Mouse (Mus musculus) midbrain, postnatal 0 days (tissue): ENCODE data around the gene Dcaf15. TPM values are rescaled to one million over a fixed set of nuclear protein-coding genes. Genes with fewer than 3 reads are reported as not detected.
A peak's percentile ranks its signal among the peaks of the same experiment; 100 is the strongest.

ENCODE experiments used
- ATAC-seq: fragments of 200-750 bp; cut with Nextera tagmentation; 2 replicates; pipeline ENCODE4 v1.8.0; 2017; ENCODE audit warnings: moderate number of reproducible peaks, mild to moderate bottlenecking, moderate TSS enrichment, moderate library complexity; ENCODE audit not compliant: low FRiP score
- DNase-seq: peaks from one replicate; pipeline ENCODE4 v3.0.0-alpha.2; 2015; ENCODE audit warnings: low spot score
- H3K27ac ChIP-seq: fragments of 300-500 bp; sonication (generic); 2 replicates; pipeline ENCODE4 v1.5.1; 2014; ENCODE audit warnings: low read depth, mild to moderate bottlenecking, low read length, mixed read lengths
- H3K27me3 ChIP-seq: fragments of 300-500 bp; sonication (generic); 2 replicates; pipeline ENCODE4 v1.6.1; 2014; ENCODE audit warnings: low read length, control low read depth, mixed read lengths; ENCODE audit not compliant: insufficient read depth
- H3K36me3 ChIP-seq: fragments of 300-500 bp; sonication (generic); 2 replicates; pipeline ENCODE4 v1.6.1; 2014; ENCODE audit warnings: low read length, control low read depth, mixed read lengths; ENCODE audit not compliant: insufficient read depth
- H3K4me1 ChIP-seq: fragments of 300-500 bp; sonication (generic); 2 replicates; pipeline ENCODE4 v1.6.1; 2014; ENCODE audit warnings: mild to moderate bottlenecking, control low read depth, antibody characterized with exemption, low read length, mixed read lengths; ENCODE audit not compliant: insufficient read depth
- H3K4me2 ChIP-seq: fragments of 300-500 bp; sonication (generic); 2 replicates; pipeline ENCODE4 v1.6.1; 2014; ENCODE audit warnings: low read depth, mild to moderate bottlenecking, low read length, mixed read lengths; ENCODE audit not compliant: poor library complexity, severe bottlenecking
- H3K4me3 ChIP-seq: fragments of 300-500 bp; sonication (generic); 2 replicates; pipeline ENCODE4 v1.5.1; 2014; ENCODE audit warnings: low read depth, mild to moderate bottlenecking, low read length, moderate library complexity
- H3K9ac ChIP-seq: fragments of 300-500 bp; sonication (generic); replicated peaks from 2 replicates; pipeline ENCODE4 v1.6.1; 2014; ENCODE audit warnings: mild to moderate bottlenecking, low read length, moderate library complexity, mixed read lengths; ENCODE audit not compliant: poor library complexity, severe bottlenecking
- H3K9me3 ChIP-seq: fragments of 300-500 bp; sonication (generic); 2 replicates; pipeline ENCODE4 v1.6.1; 2016; ENCODE audit warnings: low read length, control low read depth
- CTCF ChIP-seq: IDR thresholded peaks from 2 replicates; pipeline ENCODE4 v1.5.1; 2016; ENCODE audit warnings: antibody characterized with exemption, mild to moderate bottlenecking
- WGBS: fragments of 180-500 bp; shearing (Covaris S2); extraction: QIAGEN DNeasy Blood & Tissue Kit; methylation state at CpG from one replicate; pipeline ENCODE4 v1.1.7; 2014; 5-methylcytosine and 5-hydroxymethylcytosine counted together
- microRNA counts: library from miRNA; unstranded; fragments of <30 nt; microRNA quantifications from one replicate; lab custom pipeline; 2015
- microRNA-seq: library from miRNA; unstranded; fragments of <30 nt; microRNA quantifications from one replicate; pipeline ENCODE4, GENCODE M21; 2016; ENCODE audit warnings: borderline number of aligned reads
- polyA plus RNA-seq: library from polyadenylated mRNA; unstranded; fragments of >200 nt; fragmentation: Nextera tagmentation; extraction: Ambion mirVana; gene quantifications from 2 replicates; pipeline ENCODE4 v1.2.1, GENCODE M21; 2015
- total RNA-seq: library from RNA; depleted of rRNA; stranded (reverse); fragments of >200 nt; gene quantifications from 2 replicates; pipeline ENCODE4 v1.2.3, GENCODE M21; 2014; rRNA removed

Dcaf15 gene
- total and polyA plus RNA-seq, 2 experiments from 2014 or later = 21.7 to 67.6 TPM

DNA sequence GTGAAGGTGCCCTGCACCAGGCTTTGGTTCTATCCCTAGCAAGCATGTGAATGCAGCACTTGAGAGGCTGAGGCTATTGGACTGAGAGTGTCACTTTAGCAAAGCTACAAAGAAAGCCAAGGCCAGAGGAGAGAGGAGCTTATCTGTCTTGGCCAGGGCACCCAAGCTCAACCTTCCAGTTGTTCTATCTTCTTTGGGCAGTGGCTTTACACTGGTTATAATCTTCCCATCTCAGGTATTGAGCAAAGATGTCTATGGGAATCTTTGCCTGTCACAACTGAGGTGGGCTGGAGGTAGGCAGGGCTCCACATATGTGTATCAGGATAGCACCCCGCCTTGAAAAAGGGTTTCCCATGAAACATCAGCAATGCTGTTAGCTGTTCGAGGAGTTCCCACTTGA lies 44.3 kb downstream of the Dcaf15 start:
- no peak overlapping the region for H3K9ac ChIP-seq
- WGBS = 81% methylated on average over 2 of the region's 2 CpGs
- H3K27me3 ChIP-seq = no peaks in the 10 kb centered on the region
- no peak overlapping the region for H3K4me3 ChIP-seq
- H3K4me1 ChIP-seq = no peaks in the 10 kb centered on the region
- H3K4me2 ChIP-seq = no peak overlapping the region
- ATAC-seq (no peak), DNase-seq (no peak)
- H3K9me3 ChIP-seq = no peaks in the 10 kb centered on the region
- no peak for TF ChIP-seq CTCF
- H3K27ac ChIP-seq = no peak overlapping the region
- H3K36me3 ChIP-seq = no peaks in the 10 kb centered on the region

DNA sequence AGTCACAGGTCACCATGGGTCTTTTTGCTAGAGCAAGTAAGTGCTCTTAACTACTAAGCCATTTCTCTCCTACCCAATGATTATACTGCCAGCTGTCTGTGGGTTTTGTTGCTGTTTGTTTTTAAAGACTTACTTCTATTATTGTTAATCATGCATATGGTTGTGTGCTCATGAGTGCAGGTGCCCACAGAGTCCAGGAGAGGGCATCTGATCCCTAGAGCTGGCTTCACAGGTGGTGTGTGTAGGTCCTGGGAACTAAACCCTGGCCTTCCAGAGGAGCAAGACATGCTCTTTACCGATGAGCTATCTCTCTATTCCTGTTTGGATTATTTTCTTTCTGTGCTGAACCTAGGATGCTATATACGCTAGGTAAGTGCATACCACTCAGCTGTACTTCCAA lies 45.3 kb downstream of the Dcaf15 start:
- WGBS = 95% methylated on average over 2 of the region's 2 CpGs
- no peaks in the 10 kb centered on the region for H3K36me3 ChIP-seq
- DNase-seq (no peak), ATAC-seq (no peak)
- no peak overlapping the region for H3K27ac ChIP-seq
- no peaks in the 10 kb centered on the region for H3K27me3 ChIP-seq
- no peaks in the 10 kb centered on the region for H3K4me1 ChIP-seq
- no peak overlapping the region for H3K4me3 ChIP-seq
- H3K9ac ChIP-seq = no peak overlapping the region
- TF ChIP-seq CTCF = no peak
- H3K9me3 ChIP-seq = no peaks in the 10 kb centered on the region
- H3K4me2 ChIP-seq = no peak overlapping the region

DNA sequence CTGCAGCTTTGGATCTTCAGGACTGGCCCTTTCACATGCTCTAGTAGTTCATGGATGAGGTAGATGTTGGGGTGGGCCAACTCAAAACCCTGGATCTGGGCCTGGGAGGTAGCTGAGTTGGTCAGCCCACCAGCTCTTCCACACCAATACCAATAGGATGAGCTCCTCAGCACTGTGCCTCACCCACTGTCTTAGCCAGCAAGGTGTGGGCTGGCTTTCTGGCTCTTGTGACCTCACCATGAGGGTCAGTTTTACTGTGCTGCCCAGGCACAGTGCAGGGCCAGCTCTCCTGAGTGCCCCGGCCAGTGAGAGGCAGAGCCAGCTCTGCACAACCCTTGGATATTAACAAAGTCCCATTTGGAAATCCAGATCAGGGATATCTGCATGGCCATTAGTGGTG lies 46.7 kb downstream of the Dcaf15 start:
- DNase-seq = no peak
- Histone ChIP-seq H3K4me2 (no peak overlapping the region), H3K36me3 (no peaks in the 10 kb centered on the region), H3K9ac (no peak overlapping the region), H3K4me3 (no peak overlapping the region), H3K27me3 (no peaks in the 10 kb centered on the region), H3K27ac (no peak overlapping the region), H3K9me3 (no peaks in the 10 kb centered on the region), H3K4me1 (no peaks in the 10 kb centered on the region)
- no peak for ATAC-seq
- WGBS = 69% methylated on average over 1 of the region's 1 CpGs
- no peak for TF ChIP-seq CTCF

DNA sequence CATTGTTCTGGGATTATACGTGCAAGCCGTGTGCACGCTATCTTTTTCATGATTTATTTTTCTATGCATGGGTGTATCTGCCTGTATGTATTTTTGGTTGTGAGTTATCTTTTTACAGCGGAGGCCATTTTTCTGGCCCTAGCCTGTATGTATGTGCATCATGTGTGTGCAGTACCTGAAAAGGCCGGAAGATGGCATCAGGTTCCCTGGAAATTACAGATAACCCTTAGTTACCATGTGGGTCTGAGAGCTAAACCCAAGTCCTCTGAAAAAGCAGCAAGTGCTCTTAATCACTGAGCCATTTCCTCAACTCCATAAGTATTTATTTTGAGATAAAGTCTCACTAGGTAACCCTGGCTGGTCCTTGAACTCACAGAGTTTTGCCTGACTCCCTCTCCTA lies 51.3 kb downstream of the Dcaf15 start:
- Histone ChIP-seq H3K9ac (no peak overlapping the region), H3K36me3 (no peaks in the 10 kb centered on the region), H3K4me3 (no peak overlapping the region), H3K9me3 (no peaks in the 10 kb centered on the region), H3K27ac (no peak overlapping the region), H3K27me3 (no peaks in the 10 kb centered on the region), H3K4me2 (no peak overlapping the region), H3K4me1 (no peaks in the 10 kb centered on the region)
- TF ChIP-seq CTCF = no peak
- WGBS = 94% methylated on average over 5 of the region's 5 CpGs
- DNase-seq = no peak
- no peak for ATAC-seq

DNA sequence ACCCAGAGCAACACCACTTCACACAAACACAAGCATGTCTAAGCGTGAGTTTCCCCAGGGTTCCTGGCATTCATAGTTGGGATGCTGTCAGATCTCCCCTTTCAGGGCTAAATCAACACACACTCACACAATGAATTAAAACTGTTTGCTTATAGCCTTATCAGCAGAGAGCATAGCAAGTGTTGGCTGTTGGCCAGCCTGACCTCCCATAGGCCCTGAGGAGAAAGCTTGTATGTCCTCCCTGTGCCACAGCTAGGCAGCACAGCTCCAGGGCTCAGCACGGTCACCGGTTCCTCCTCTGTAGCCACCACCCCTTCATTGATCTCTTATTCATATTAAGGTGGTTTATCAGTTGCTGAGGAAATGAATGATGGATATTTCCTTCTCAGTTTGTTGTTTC lies 51.8 kb downstream of the Dcaf15 start:
- Histone ChIP-seq H3K4me1 (no peaks in the 10 kb centered on the region), H3K27me3 (no peaks in the 10 kb centered on the region), H3K4me2 (no peak overlapping the region), H3K27ac (no peak overlapping the region), H3K36me3 (no peaks in the 10 kb centered on the region), H3K9ac (no peak overlapping the region), H3K9me3 (no peaks in the 10 kb centered on the region), H3K4me3 (no peak overlapping the region)
- ATAC-seq (no peak), DNase-seq (no peak)
- WGBS = 70% methylated on average over 3 of the region's 3 CpGs
- no peak for TF ChIP-seq CTCF

DNA sequence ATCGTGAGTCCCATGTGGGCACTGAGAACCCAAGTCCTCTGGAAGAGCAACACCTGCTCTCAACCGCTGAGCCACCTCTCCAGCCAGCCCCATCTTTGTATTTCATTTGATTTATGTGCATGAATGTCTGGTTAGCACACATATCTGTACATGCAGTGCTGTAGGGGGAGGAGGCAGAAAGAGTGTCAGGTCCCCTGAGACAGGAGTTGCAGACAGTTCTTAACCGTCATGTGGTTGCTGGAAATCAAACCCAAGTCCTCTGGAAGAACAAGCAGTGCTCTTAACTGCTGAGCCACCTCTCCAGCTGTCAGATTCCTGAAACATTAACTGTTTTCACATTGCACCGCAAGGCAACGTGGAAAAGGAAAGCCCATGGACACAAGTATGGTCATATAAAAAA lies 56.4 kb downstream of the Dcaf15 start:
- Histone ChIP-seq H3K4me3 (no peak overlapping the region), H3K9ac (no peak overlapping the region)
- no peak for TF ChIP-seq CTCF

More for the DNA sequence above, 56.4 kb downstream of the Dcaf15 start:
- ATAC-seq = no peak
- DNase-seq = no peak
- H3K4me2 ChIP-seq = no peak overlapping the region
- 81% methylated on average over 5 of the region's 5 CpGs for WGBS
- no peaks in the 10 kb centered on the region for H3K4me1 ChIP-seq
- no peak overlapping the region for H3K27ac ChIP-seq
- H3K36me3 ChIP-seq = no peaks in the 10 kb centered on the region
- no peaks in the 10 kb centered on the region for H3K9me3 ChIP-seq
- peaks cover 22% of the 10 kb centered on the region for H3K27me3 ChIP-seq

MicroRNAs encoded within 50 kb of the gene (microRNA counts, 519-probe panel; counts per million panel counts)
- microRNA mmu-miR-709 (lab: Ali Mortazavi, UCI) = 3,750 counts per million, percentile 79 among the panel's probes with 10 or more counts

Small RNA genes within 50 kb of the gene (microRNA-seq; reads per million reads assigned to microRNA genes)
- not detected for gene Mir709

Other genes with a start within 250 kb of the Dcaf15 start
- gene Adgrl1, start 204.7 kb downstream of the Dcaf15 start, total RNA-seq = 394 and 593 TPM in 2 replicates
- gene Adgrl1, start 204.7 kb downstream of the Dcaf15 start, polyA plus RNA-seq = 55.5 and 55.9 TPM in 2 replicates
- 0.47 and 0.60 TPM in 2 replicates for gene Gm10644, start 149.6 kb downstream of the Dcaf15 start, total RNA-seq
- gene Gm10644, start 149.6 kb downstream of the Dcaf15 start, polyA plus RNA-seq = 0.36 and 0.39 TPM in 2 replicates
- gene Asf1b, start 149.3 kb downstream of the Dcaf15 start, total RNA-seq = 3.9 and 20.4 TPM in 2 replicates
- gene Asf1b, start 149.3 kb downstream of the Dcaf15 start, polyA plus RNA-seq = 3.8 and 4.3 TPM in 2 replicates
- gene Prkaca, start 131.8 kb downstream of the Dcaf15 start, total RNA-seq = 190 and 218 TPM in 2 replicates
- gene Prkaca, start 131.8 kb downstream of the Dcaf15 start, polyA plus RNA-seq = 253 and 259 TPM in 2 replicates
- gene Samd1, start 107.1 kb downstream of the Dcaf15 start, total RNA-seq = 65.3 and 86.9 TPM in 2 replicates
- gene Samd1, start 107.1 kb downstream of the Dcaf15 start, polyA plus RNA-seq = 4.1 and 4.6 TPM in 2 replicates
- 1.2 TPM in 1 of 2 replicates, not detected in the other for gene 1700067K01Rik, start 103.3 kb downstream of the Dcaf15 start, total RNA-seq
- 0.58 and 0.69 TPM in 2 replicates for gene 1700067K01Rik, start 103.3 kb downstream of the Dcaf15 start, polyA plus RNA-seq
- gene 2210011C24Rik, start 92.6 kb downstream of the Dcaf15 start, total RNA-seq = 0.66 TPM in 1 of 2 replicates, not detected in the other
- 0.43 and 1.5 TPM in 2 replicates for gene 2210011C24Rik, start 92.6 kb downstream of the Dcaf15 start, polyA plus RNA-seq
- gene Palm3, start 83.3 kb downstream of the Dcaf15 start, total RNA-seq = 5.1 and 8.0 TPM in 2 replicates
- gene Palm3, start 83.3 kb downstream of the Dcaf15 start, polyA plus RNA-seq = 4.4 and 4.9 TPM in 2 replicates
- gene Il27ra, start 62.2 kb downstream of the Dcaf15 start, total RNA-seq = 0.71 and 1.1 TPM in 2 replicates
- 0.21 and 0.29 TPM in 2 replicates for gene Il27ra, start 62.2 kb downstream of the Dcaf15 start, polyA plus RNA-seq
- gene Rln3, start 59.8 kb downstream of the Dcaf15 start, total RNA-seq = 2.3 and 2.7 TPM in 2 replicates
- gene Rln3, start 59.8 kb downstream of the Dcaf15 start, polyA plus RNA-seq = 1.3 and 2.3 TPM in 2 replicates
- gene Gm10643, start 39.6 kb downstream of the Dcaf15 start, total RNA-seq = 2.2 and 3.0 TPM in 2 replicates
- 1.6 and 1.7 TPM in 2 replicates for gene Gm10643, start 39.6 kb downstream of the Dcaf15 start, polyA plus RNA-seq
- 28.4 and 31.7 TPM in 2 replicates for gene Rfx1, start 37.9 kb downstream of the Dcaf15 start, total RNA-seq
- 7.2 and 8.8 TPM in 2 replicates for gene Rfx1, start 37.9 kb downstream of the Dcaf15 start, polyA plus RNA-seq
- gene Podnl1, start 21.2 kb upstream of the Dcaf15 start, total RNA-seq = 0.05 and 0.19 TPM in 2 replicates
- gene Podnl1, start 21.2 kb upstream of the Dcaf15 start, polyA plus RNA-seq = 0.38 and 0.56 TPM in 2 replicates
- 86.1 and 101 TPM in 2 replicates for gene Cc2d1a, start 43.2 kb upstream of the Dcaf15 start, total RNA-seq
- gene Cc2d1a, start 43.2 kb upstream of the Dcaf15 start, polyA plus RNA-seq = 65.9 and 70.7 TPM in 2 replicates
- 5.6 and 5.7 TPM in 2 replicates for gene 4930432K21Rik, start 43.3 kb upstream of the Dcaf15 start, total RNA-seq
- 2.2 and 2.4 TPM in 2 replicates for gene 4930432K21Rik, start 43.3 kb upstream of the Dcaf15 start, polyA plus RNA-seq
- 0.27 and 4.6 TPM in 2 replicates for gene Nanos3, start 80.4 kb upstream of the Dcaf15 start, total RNA-seq
- 14.0 and 15.3 TPM in 2 replicates for gene Nanos3, start 80.4 kb upstream of the Dcaf15 start, polyA plus RNA-seq
- 37.7 and 41.8 TPM in 2 replicates for gene Zswim4, start 132.3 kb upstream of the Dcaf15 start, total RNA-seq
- 11.8 and 11.9 TPM in 2 replicates for gene Zswim4, start 132.3 kb upstream of the Dcaf15 start, polyA plus RNA-seq
- 110 and 143 TPM in 2 replicates for gene D8Ertd738e, start 145.0 kb upstream of the Dcaf15 start, total RNA-seq
- 274 and 297 TPM in 2 replicates for gene D8Ertd738e, start 145.0 kb upstream of the Dcaf15 start, polyA plus RNA-seq
- gene Mri1, start 152.6 kb upstream of the Dcaf15 start, total RNA-seq = 28.8 and 31.7 TPM in 2 replicates
- 39.4 and 40.5 TPM in 2 replicates for gene Mri1, start 152.6 kb upstream of the Dcaf15 start, polyA plus RNA-seq
- 9.5 and 13.6 TPM in 2 replicates for gene Ccdc130, start 165.6 kb upstream of the Dcaf15 start, total RNA-seq
- gene Ccdc130, start 165.6 kb upstream of the Dcaf15 start, polyA plus RNA-seq = 14.0 and 14.4 TPM in 2 replicates